Mouse (Mus musculus): ENCODE results near the gene Olfr855. TPM values are rescaled to one million over a fixed set of nuclear protein-coding genes. Genes with fewer than 3 reads are reported as not detected.

The Olfr855 gene
- total and polyA plus RNA-seq, 2 experiments from 2014 or later = not detected

DNA sequence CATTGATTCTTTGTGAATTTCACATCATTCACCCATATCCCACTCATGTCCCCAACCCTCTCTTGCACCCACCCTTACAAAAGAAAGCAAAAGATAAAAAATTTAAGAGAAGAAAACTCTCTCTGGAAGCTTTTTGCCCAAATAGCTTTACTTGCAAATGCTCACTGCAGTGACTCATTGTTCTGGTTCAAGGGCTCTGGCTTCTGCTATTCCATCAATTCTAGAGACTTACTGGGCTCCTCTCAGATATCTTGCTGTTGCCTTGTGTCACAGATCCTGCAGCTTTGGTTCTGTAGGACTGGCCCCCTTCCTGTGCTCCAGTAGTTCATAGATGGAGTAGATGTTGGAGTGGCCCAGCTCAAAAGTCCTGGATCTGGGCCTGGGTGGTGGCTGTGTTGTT, 47.2 kb downstream of the Olfr855 start:
- H3K9me3 ChIP-seq (replicated peaks; ENCODE audit: control insufficient read depth, low read length) = no peaks in the 10 kb centered on the region
- H3K4me2 ChIP-seq (ENCODE audit: low read depth, low read length) = no peak overlapping the region
- peaks cover 16% of the 10 kb centered on the region for H3K36me3 ChIP-seq (replicated peaks; ENCODE audit: control insufficient read depth, insufficient read depth, low read length)
- no peak for TF ChIP-seq EP300 (IDR thresholded peaks at IDR 0.05; ENCODE audit: low read depth)
- no peak for TF ChIP-seq CTCF (IDR thresholded peaks at IDR 0.05; ENCODE audit: low read depth)
- ATAC-seq (ENCODE audit: insufficient read depth, low read depth) (no peak), DNase-seq (ENCODE audit: low spot score) (no peak)
- H3K9ac ChIP-seq (replicated peaks; ENCODE audit: low read depth, low read length) = no peak overlapping the region
- no peaks in the 10 kb centered on the region for H3K4me1 ChIP-seq (ENCODE audit: control insufficient read depth, insufficient read depth)
- H3K4me3 ChIP-seq (ENCODE audit: low read depth, low read length) = no peak overlapping the region
- H3K27ac ChIP-seq (ENCODE audit: low read depth) = no peak overlapping the region
- H3K27me3 ChIP-seq (ENCODE audit: control insufficient read depth, insufficient read depth, low read length) = no peaks in the 10 kb centered on the region

Other genes starting within 250 kb of the Olfr855 start
- not detected in 2 replicates for gene Olfr845, start 246.2 kb upstream of the Olfr855 start, total RNA-seq (2014; rRNA removed; ENCODE audit: low replicate concordance)
- not detected in 2 replicates for gene Olfr845, start 246.2 kb upstream of the Olfr855 start, polyA plus RNA-seq (2015; fragmentation: Nextera tagmentation; extraction: Ambion mirVana)
- gene Olfr846, start 218.6 kb upstream of the Olfr855 start, total RNA-seq (2014; rRNA removed; ENCODE audit: low replicate concordance) = not detected in 2 replicates
- gene Olfr846, start 218.6 kb upstream of the Olfr855 start, polyA plus RNA-seq (2015; fragmentation: Nextera tagmentation; extraction: Ambion mirVana) = not detected in 2 replicates
- gene Olfr847, start 203.9 kb upstream of the Olfr855 start, total RNA-seq (2014; rRNA removed; ENCODE audit: low replicate concordance) = not detected in 2 replicates
- gene Olfr847, start 203.9 kb upstream of the Olfr855 start, polyA plus RNA-seq (2015; fragmentation: Nextera tagmentation; extraction: Ambion mirVana) = not detected in 2 replicates
- not detected in 2 replicates for gene Olfr849, start 142.4 kb upstream of the Olfr855 start, total RNA-seq (2014; rRNA removed; ENCODE audit: low replicate concordance)
- gene Olfr849, start 142.4 kb upstream of the Olfr855 start, polyA plus RNA-seq (2015; fragmentation: Nextera tagmentation; extraction: Ambion mirVana) = not detected in 2 replicates
- not detected in 2 replicates for gene Olfr850, start 104.4 kb upstream of the Olfr855 start, total RNA-seq (2014; rRNA removed; ENCODE audit: low replicate concordance)
- gene Olfr850, start 104.4 kb upstream of the Olfr855 start, polyA plus RNA-seq (2015; fragmentation: Nextera tagmentation; extraction: Ambion mirVana) = not detected in 2 replicates
- gene Olfr851, start 89.3 kb upstream of the Olfr855 start, total RNA-seq (2014; rRNA removed; ENCODE audit: low replicate concordance) = not detected in 2 replicates
- not detected in 2 replicates for gene Olfr851, start 89.3 kb upstream of the Olfr855 start, polyA plus RNA-seq (2015; fragmentation: Nextera tagmentation; extraction: Ambion mirVana)
- gene Olfr853, start 41.5 kb upstream of the Olfr855 start, total RNA-seq (2014; rRNA removed; ENCODE audit: low replicate concordance) = not detected in 2 replicates
- gene Olfr853, start 41.5 kb upstream of the Olfr855 start, polyA plus RNA-seq (2015; fragmentation: Nextera tagmentation; extraction: Ambion mirVana) = not detected in 2 replicates
- gene Olfr854, start 15.2 kb upstream of the Olfr855 start, total RNA-seq (2014; rRNA removed; ENCODE audit: low replicate concordance) = not detected in 2 replicates
- not detected in 2 replicates for gene Olfr854, start 15.2 kb upstream of the Olfr855 start, polyA plus RNA-seq (2015; fragmentation: Nextera tagmentation; extraction: Ambion mirVana)
- 10.6 and 22.8 TPM in 2 replicates for gene Zfp317, start 39.5 kb downstream of the Olfr855 start, total RNA-seq (2014; rRNA removed; ENCODE audit: low replicate concordance)
- gene Zfp317, start 39.5 kb downstream of the Olfr855 start, polyA plus RNA-seq (2015; fragmentation: Nextera tagmentation; extraction: Ambion mirVana) = 11.5 and 12.0 TPM in 2 replicates
- not detected in 2 replicates for gene Olfr857, start 126.8 kb downstream of the Olfr855 start, total RNA-seq (2014; rRNA removed; ENCODE audit: low replicate concordance)
- not detected in 2 replicates for gene Olfr857, start 126.8 kb downstream of the Olfr855 start, polyA plus RNA-seq (2015; fragmentation: Nextera tagmentation; extraction: Ambion mirVana)
- not detected in 2 replicates for gene Olfr58, start 197.7 kb downstream of the Olfr855 start, total RNA-seq (2014; rRNA removed; ENCODE audit: low replicate concordance)
- not detected in 2 replicates for gene Olfr58, start 197.7 kb downstream of the Olfr855 start, polyA plus RNA-seq (2015; fragmentation: Nextera tagmentation; extraction: Ambion mirVana)
- gene Olfr859, start 222.3 kb downstream of the Olfr855 start, total RNA-seq (2014; rRNA removed; ENCODE audit: low replicate concordance) = not detected in 2 replicates
- not detected in 2 replicates for gene Olfr859, start 222.3 kb downstream of the Olfr855 start, polyA plus RNA-seq (2015; fragmentation: Nextera tagmentation; extraction: Ambion mirVana)